Mouse (Mus musculus): ENCODE data around the gene Trim27. TPM values are rescaled to one million over a fixed set of nuclear protein-coding genes. Genes with fewer than 3 reads are reported as not detected.

The Trim27 gene
- polyA plus RNA-seq, 1 experiment from 2014 or later, result 125 TPM

DNA sequence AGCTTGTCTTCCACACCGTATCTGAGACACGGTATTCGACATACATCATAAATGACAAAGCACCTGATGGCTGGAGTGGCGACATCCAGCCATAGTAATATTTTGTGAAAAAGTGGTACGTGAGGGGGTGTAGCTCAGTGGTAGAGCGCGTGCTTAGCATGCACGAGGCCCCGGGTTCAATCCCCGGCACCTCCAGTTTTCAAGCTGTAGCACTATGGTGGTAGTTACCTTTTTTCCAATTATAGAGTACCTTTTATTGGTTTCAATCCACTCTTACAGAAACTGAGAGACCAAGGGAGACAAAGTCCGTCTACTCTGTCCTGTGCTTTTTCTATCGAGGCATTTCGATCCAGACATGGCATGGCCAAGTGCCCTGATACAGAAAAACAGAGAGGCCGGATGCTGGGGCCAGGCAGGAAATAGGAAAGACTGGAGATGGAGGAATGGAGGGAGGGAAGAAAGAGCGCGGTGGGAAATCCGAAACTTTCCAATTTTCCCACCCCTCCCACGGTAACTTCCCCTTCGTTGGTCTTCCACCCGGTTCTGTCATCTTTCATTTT is 43.3 kb downstream of the Trim27 start:
- ATAC-seq (ENCODE audit: insufficient number of reproducible peaks, low FRiP score, low TSS enrichment, low read depth), result peak; percentile 91
- no peaks in the 10 kb centered on the region for H3K9me3 ChIP-seq (replicated peaks)
- H3K4me2 ChIP-seq (replicated peaks), result peak overlapping the region; percentile 73
- no peak overlapping the region; the same call in none of the 2 replicates for H3K9ac ChIP-seq
- H3K36me3 ChIP-seq, result no peaks in the 10 kb centered on the region
- 0 out of 2 replicates have a peak, but pooled peaks cover 7% of the 10 kb centered on the region for H3K4me1 ChIP-seq
- no peak overlapping the region for H3K27ac ChIP-seq (replicated peaks)
- WGBS, result under 1% methylated on average over 20 of the region's 20 CpGs
- peak overlapping the region; percentile 56 for H3K4me3 ChIP-seq (replicated peaks)
- no peaks in the 10 kb centered on the region for H3K27me3 ChIP-seq

DNA sequence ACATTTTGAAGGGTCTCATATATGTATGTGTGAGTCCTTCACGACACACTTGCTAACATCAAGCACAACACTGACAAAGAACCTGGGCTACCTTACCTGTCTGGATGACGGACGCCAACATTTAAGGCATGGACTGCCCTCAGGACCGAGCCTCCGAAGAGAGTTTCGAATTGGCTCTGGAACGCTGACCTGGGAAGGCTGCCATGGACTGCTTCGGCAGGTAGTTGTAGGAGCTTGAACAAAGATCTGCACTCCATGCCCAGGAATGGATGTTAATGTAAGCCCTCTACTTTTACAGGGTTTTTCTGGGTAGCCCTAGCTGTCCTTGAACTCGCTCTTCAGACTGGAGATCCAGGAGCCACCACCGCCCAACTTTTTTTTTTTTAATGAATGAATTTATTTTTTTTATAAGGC is 44.0 kb downstream of the Trim27 start:
- Histone ChIP-seq H3K9ac (peak overlapping the region; percentile 31), H3K4me3 (replicated peaks) (peak overlapping the region; percentile 56), H3K9me3 (replicated peaks) (no peaks in the 10 kb centered on the region), H3K4me2 (replicated peaks) (peak overlapping the region; percentile 73), H3K27me3 (no peaks in the 10 kb centered on the region), H3K36me3 (no peaks in the 10 kb centered on the region), H3K27ac (replicated peaks) (no peak overlapping the region), H3K4me1 (0 out of 2 replicates have a peak, but pooled peaks cover 7% of the 10 kb centered on the region)
- under 1% methylated on average over 10 of the region's 10 CpGs for WGBS
- no peak for ATAC-seq (ENCODE audit: insufficient number of reproducible peaks, low FRiP score, low TSS enrichment, low read depth)

DNA sequence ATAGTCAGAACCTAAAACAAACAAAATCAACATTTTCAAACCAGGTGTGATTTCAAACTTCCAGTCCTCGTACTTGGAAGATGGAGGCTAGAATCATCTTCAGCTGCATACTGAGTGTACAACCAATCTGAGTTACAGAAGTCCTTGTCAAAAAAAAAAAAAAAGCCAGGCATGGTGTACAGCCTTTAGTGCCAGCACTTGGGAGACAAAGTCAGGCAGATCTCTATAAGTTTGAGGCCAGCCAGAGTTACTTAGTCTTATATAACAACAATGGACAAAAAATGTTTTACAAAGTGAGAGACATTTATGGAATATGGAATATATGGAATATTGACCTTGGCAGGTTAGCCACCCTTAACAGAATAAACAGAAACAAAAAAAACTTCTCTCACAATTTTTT is 45.1 kb downstream of the Trim27 start:
- no peak overlapping the region for H3K4me3 ChIP-seq (replicated peaks)
- H3K9me3 ChIP-seq (replicated peaks), result no peaks in the 10 kb centered on the region
- H3K27me3 ChIP-seq, result no peaks in the 10 kb centered on the region
- no peak overlapping the region for H3K9ac ChIP-seq
- H3K4me2 ChIP-seq (replicated peaks), result no peak overlapping the region
- 0 out of 2 replicates have a peak, but pooled peaks cover 7% of the 10 kb centered on the region for H3K4me1 ChIP-seq
- H3K36me3 ChIP-seq, result no peaks in the 10 kb centered on the region
- no peak for ATAC-seq (ENCODE audit: insufficient number of reproducible peaks, low FRiP score, low TSS enrichment, low read depth)
- no peak overlapping the region for H3K27ac ChIP-seq (replicated peaks)
- WGBS, result 84% methylated on average over 1 of the region's 1 CpGs

DNA sequence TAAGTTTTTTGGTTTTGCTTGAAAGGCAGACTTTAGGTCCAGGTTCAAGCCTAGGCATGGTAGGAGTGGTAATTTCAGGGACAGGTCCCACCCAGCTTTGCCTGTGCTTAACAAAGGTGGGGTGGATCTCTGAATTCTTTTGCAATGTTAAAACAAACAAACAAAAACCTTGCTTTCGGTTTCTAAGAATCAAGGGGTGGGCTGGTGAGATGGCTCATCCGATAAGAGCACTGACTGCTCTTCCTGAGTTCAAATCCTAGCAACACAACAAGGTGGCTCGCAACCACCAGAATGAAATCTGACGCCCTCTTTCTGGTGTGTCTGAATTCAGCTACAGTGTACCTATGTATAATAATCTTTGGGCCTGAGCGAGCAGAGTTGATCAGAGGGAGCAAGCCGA is 46.0 kb downstream of the Trim27 start:
- no peak overlapping the region for H3K4me2 ChIP-seq (replicated peaks)
- WGBS, result 62% methylated on average over 6 of the region's 6 CpGs
- no peak overlapping the region for H3K4me3 ChIP-seq (replicated peaks)
- ATAC-seq (ENCODE audit: insufficient number of reproducible peaks, low FRiP score, low TSS enrichment, low read depth), result no peak
- H3K27ac ChIP-seq (replicated peaks), result no peak overlapping the region
- no peak overlapping the region for H3K9ac ChIP-seq
- no peaks in the 10 kb centered on the region for H3K27me3 ChIP-seq
- no peaks in the 10 kb centered on the region for H3K9me3 ChIP-seq (replicated peaks)
- 0 out of 2 replicates have a peak, but pooled peaks cover 7% of the 10 kb centered on the region for H3K4me1 ChIP-seq
- no peaks in the 10 kb centered on the region for H3K36me3 ChIP-seq

DNA sequence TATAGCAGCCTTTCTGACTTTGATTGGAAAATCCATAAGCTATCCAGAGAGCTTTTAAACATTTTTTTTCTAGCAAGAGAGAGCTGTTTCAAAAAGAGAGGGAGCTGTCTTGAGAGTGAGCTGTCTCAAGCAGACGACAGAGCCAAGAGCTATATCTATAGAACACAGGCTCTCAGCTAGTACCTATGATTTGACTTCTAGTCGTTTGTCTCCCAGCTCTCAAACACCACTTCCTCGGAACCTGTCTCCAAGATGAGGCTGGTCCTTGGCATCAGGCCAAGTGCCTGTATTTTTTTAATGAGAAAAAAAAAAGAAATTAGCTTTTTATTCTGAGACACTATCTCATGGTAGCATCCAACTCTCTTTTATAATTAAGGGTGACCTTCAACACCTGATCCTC is 46.8 kb downstream of the Trim27 start:
- Histone ChIP-seq H3K27me3 (no peaks in the 10 kb centered on the region), H3K36me3 (no peaks in the 10 kb centered on the region), H3K4me2 (replicated peaks) (no peak overlapping the region), H3K27ac (replicated peaks) (no peak overlapping the region), H3K4me1 (0 out of 2 replicates have a peak, but pooled peaks cover 7% of the 10 kb centered on the region), H3K9ac (no peak overlapping the region), H3K4me3 (replicated peaks) (no peak overlapping the region), H3K9me3 (replicated peaks) (no peaks in the 10 kb centered on the region)
- WGBS, result 46% methylated on average over 3 of the region's 3 CpGs
- ATAC-seq (ENCODE audit: insufficient number of reproducible peaks, low FRiP score, low TSS enrichment, low read depth), result no peak

DNA sequence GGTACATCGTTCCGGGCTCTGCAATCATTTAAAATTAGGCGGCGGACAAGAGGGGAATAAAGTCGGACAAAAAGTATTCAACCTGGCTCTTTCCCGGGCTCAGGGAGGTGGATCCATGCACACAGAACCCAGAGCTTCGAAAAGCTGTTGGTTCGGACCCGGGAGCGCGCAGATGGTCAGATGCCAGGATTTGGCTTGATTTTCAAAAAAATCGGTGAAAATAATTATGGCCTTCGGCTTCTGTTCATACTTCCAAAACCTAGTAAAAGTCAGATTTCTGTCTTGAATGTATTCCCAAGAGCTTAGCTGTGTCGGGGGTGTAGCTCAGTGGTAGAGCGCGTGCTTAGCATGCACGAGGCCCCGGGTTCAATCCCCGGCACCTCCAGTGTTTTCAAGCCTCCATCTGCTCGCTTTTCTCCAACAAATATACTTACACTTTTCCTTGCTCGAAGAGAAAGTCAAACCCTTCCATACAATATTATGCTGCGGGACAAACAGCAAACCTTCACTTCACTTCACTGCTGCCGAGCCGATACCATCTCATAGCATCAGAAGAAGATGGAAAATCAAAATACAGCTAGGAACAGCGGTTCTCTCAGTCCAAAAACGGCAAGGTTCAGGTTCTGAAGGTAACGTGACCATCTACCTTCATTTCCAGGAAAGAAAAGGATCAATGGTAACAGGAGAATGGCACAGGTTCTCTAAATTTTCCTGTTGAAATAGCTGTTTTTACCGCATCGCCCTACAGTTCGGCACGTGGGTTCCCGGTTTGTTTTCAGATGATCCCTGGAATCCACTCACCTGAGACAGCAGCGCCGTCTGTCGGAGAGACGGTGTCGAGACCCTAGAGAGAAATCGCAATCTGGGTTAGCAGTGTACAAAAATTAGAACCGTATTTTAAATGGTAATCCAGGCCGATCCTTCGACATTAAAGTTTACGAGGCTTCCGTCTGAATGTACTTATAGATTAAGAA is 54.8 kb downstream of the Trim27 start:
- no peak overlapping the region for H3K27ac ChIP-seq (replicated peaks)

DNA sequence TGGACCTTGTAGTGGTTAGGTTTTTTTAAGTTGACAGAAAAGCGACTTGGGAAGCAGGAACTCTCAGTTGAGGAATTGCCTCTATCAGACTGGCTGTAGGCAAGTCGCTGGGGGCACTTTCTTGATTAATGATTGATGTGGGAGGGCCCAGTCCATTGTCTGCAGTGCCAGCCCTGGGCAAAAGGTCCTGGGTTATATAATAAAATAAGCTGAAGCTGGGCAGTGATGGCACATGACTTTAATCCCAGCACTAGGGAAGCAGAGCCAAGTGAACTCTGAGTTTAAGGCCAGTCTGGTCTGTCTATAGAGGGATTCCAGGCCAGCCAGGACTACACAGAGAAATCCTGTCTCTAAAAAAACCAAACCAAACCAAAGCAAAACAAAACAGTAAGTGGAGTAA is 57.5 kb downstream of the Trim27 start:
- no peaks in the 10 kb centered on the region for H3K4me1 ChIP-seq
- no peak overlapping the region for H3K4me2 ChIP-seq (replicated peaks)

More for the DNA sequence above, 54.8 kb downstream of the Trim27 start:
- peak overlapping the region; percentile 65 for H3K4me2 ChIP-seq (replicated peaks)
- peak overlapping the region; percentile 24 for H3K9ac ChIP-seq
- H3K36me3 ChIP-seq, result no peaks in the 10 kb centered on the region
- ATAC-seq (ENCODE audit: insufficient number of reproducible peaks, low FRiP score, low TSS enrichment, low read depth), result peak; percentile 92
- no peaks in the 10 kb centered on the region for H3K9me3 ChIP-seq (replicated peaks)
- H3K4me1 ChIP-seq, result no peaks in the 10 kb centered on the region
- WGBS, result under 1% methylated on average over 43 of the region's 43 CpGs
- peak overlapping the region; percentile 51 for H3K4me3 ChIP-seq (replicated peaks)
- no peaks in the 10 kb centered on the region for H3K27me3 ChIP-seq

DNA sequence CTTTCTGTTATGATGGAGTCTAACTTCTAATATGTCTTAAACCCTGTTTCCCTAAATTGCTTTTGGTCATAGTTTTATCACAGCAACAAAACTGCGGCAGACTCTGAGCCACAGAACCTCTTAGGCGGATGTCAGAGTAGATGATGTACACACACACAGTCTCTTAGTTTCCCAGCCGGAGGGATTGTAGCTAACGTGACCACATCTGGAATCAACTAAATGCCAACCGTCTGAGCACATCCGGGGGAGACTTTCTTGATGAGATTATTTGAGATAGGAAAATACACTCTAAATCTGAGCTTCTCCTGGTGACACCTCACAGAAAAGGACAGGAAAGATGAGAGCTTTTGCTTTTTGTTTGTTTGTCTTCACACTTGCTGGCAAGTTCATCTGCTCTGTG is 57.9 kb downstream of the Trim27 start:
- Histone ChIP-seq H3K36me3 (no peaks in the 10 kb centered on the region), H3K4me1 (no peaks in the 10 kb centered on the region), H3K9ac (no peak overlapping the region), H3K27me3 (no peaks in the 10 kb centered on the region), H3K4me3 (replicated peaks) (no peak overlapping the region), H3K27ac (replicated peaks) (no peak overlapping the region), H3K9me3 (replicated peaks) (no peaks in the 10 kb centered on the region), H3K4me2 (replicated peaks) (no peak overlapping the region)
- 33% methylated on average over 6 of the region's 6 CpGs for WGBS
- no peak for ATAC-seq (ENCODE audit: insufficient number of reproducible peaks, low FRiP score, low TSS enrichment, low read depth)

More for the DNA sequence above, 57.5 kb downstream of the Trim27 start:
- 46% methylated on average over 2 of the region's 2 CpGs for WGBS
- Histone ChIP-seq H3K36me3 (no peaks in the 10 kb centered on the region), H3K4me3 (replicated peaks) (no peak overlapping the region), H3K27me3 (no peaks in the 10 kb centered on the region), H3K27ac (replicated peaks) (no peak overlapping the region), H3K9ac (no peak overlapping the region), H3K9me3 (replicated peaks) (no peaks in the 10 kb centered on the region)
- no peak for ATAC-seq (ENCODE audit: insufficient number of reproducible peaks, low FRiP score, low TSS enrichment, low read depth)

DNA sequence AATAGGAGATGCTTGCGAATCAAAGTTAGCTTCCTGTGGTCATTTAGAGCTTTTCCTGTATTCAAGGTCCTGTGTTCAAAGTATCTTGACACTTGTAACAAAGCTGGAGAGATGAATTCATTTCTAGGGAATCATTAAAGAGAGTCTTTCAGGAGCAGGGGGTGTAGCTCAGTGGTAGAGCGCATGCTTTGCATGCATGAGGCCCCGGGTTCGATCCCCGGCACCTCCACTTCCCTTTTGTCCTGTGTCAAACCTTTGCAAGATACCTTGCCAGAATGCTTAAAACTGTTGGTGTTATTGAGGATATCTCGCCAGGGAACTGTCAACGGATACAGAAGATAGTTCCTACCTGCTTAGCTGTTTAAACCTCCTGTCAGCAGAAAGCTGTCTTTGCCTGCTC is 61.5 kb downstream of the Trim27 start:
- H3K9ac ChIP-seq, result no peak overlapping the region
- no peak overlapping the region for H3K4me2 ChIP-seq (replicated peaks)
- H3K4me1 ChIP-seq, result peaks cover 7% of the 10 kb centered on the region; the same call in 1 of the 2 replicates
- H3K4me3 ChIP-seq (replicated peaks), result no peak overlapping the region
- no peaks in the 10 kb centered on the region for H3K36me3 ChIP-seq
- no peak for ATAC-seq (ENCODE audit: insufficient number of reproducible peaks, low FRiP score, low TSS enrichment, low read depth)
- no peak overlapping the region for H3K27ac ChIP-seq (replicated peaks)
- WGBS, result 14% methylated on average over 7 of the region's 7 CpGs
- H3K27me3 ChIP-seq, result peaks cover 10% of the 10 kb centered on the region; the same call in 1 of the 2 replicates
- no peaks in the 10 kb centered on the region for H3K9me3 ChIP-seq (replicated peaks)

DNA sequence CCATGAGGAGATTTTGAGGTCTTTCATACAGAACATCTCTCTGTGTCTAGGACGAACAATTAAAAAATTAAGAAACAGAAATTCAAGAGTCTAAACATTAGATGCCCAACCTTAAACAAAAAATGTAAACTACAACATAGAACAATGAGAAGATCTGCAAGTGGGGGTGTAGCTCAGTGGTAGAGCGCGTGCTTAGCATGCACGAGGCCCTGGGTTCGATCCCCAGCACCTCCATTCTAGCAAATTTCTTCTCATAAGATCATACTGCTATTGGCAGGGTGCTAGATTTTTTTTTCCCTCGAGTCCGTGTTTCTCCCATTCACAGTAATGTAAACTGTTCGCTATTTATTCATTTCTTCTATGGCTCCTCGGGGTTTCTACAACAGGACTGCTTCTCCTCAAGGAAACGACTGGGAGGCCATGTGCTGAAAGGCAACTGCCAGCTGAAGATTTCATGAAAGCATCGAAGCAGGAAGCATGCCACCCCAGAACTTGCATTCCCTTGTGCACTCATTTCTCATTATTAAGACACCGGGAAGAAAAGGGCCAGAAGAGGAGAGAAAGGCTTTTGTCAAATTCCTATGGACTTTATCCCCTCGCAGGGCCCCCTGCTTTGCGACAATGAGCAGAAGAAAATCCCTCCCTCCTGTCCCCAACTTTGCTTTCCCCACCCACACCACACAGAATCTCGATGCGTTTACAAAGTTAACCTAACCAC is 63.3 kb downstream of the Trim27 start:
- no peak overlapping the region for H3K27ac ChIP-seq (replicated peaks)
- no peak for ATAC-seq (ENCODE audit: insufficient number of reproducible peaks, low FRiP score, low TSS enrichment, low read depth)
- peaks cover 10% of the 10 kb centered on the region; the same call in 1 of the 2 replicates for H3K27me3 ChIP-seq
- H3K9ac ChIP-seq, result no peak overlapping the region
- peak overlapping the region; percentile 47 for H3K4me2 ChIP-seq (replicated peaks)
- no peaks in the 10 kb centered on the region for H3K9me3 ChIP-seq (replicated peaks)
- 7% methylated on average over 16 of the region's 16 CpGs for WGBS
- H3K4me1 ChIP-seq, result peaks cover 7% of the 10 kb centered on the region; the same call in 1 of the 2 replicates
- H3K4me3 ChIP-seq (replicated peaks), result peak overlapping the region; percentile 31
- no peaks in the 10 kb centered on the region for H3K36me3 ChIP-seq

DNA sequence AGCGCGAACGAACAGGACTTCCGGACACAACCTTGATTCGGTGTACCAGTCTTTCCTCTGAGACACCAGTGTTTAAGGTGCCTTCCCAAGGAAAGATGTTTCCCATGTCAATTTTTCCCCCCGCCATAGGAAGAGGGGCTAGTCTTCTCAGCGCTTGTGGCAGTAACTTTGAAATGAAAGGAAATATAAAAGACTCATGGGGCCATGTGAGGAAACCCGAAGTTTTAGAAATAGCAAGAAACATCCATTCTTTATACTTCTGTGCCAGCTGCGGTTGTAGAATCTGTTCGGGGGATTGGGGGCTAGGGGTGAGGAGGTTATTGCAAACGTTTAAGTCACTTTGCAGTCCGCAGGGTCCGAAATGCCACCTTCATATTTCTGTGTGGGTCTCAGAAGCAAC is 64.0 kb downstream of the Trim27 start:
- no peak for ATAC-seq (ENCODE audit: insufficient number of reproducible peaks, low FRiP score, low TSS enrichment, low read depth)
- 16% methylated on average over 13 of the region's 13 CpGs for WGBS
- peak overlapping the region; percentile 31 for H3K4me3 ChIP-seq (replicated peaks)

More for the DNA sequence above, 64.0 kb downstream of the Trim27 start:
- Histone ChIP-seq H3K4me2 (replicated peaks) (peak overlapping the region; percentile 47), H3K9ac (no peak overlapping the region), H3K36me3 (no peaks in the 10 kb centered on the region), H3K9me3 (replicated peaks) (no peaks in the 10 kb centered on the region), H3K4me1 (peaks cover 7% of the 10 kb centered on the region; the same call in 1 of the 2 replicates), H3K27ac (replicated peaks) (no peak overlapping the region), H3K27me3 (peaks cover 10% of the 10 kb centered on the region; the same call in 1 of the 2 replicates)

All from embryonic facial prominence, embryonic 15.5 days (tissue).